Mouse (Mus musculus) CH12.LX (cell line): ENCODE results near the gene Asic4. TPM values are rescaled to one million over a fixed set of nuclear protein-coding genes. Genes with fewer than 3 reads are reported as not detected.

ENCODE experiments used
- DNase-seq: peaks from one replicate; pipeline ENCODE4 v3.0.0-alpha.2; 2013; ENCODE audit errors: extremely low read depth
- H3K27ac ChIP-seq: 2 replicates; pipeline ENCODE4 v1.5.1; 2012; ENCODE audit warnings: low read depth, mild to moderate bottlenecking, control low read depth, moderate library complexity; ENCODE audit not compliant: insufficient read depth
- H3K27me3 ChIP-seq: replicated peaks from 2 replicates; pipeline ENCODE3; 2012; ENCODE audit warnings: inconsistent platforms
- H3K36me3 ChIP-seq, 2 experiments: replicated peaks in 1 of 2; 2 replicates each; pipeline versions ENCODE3 to v1.6.1; 2012; ENCODE audit warnings: inconsistent platforms in 1 of 2, low read length in 1 of 2, mild to moderate bottlenecking in 1 of 2, mixed read lengths in 1 of 2, moderate library complexity in 1 of 2; ENCODE audit not compliant: control insufficient read depth in 1 of 2, insufficient read depth in 1 of 2
- H3K4me1 ChIP-seq, 2 experiments: 2 replicates each; pipeline ENCODE4 v1.6.1; 2012; ENCODE audit warnings: inconsistent platforms in 1 of 2, moderate library complexity in 1 of 2; ENCODE audit not compliant: insufficient read depth in 2 of 2, control insufficient read depth in 1 of 2
- H3K4me2 ChIP-seq: 2 replicates; pipeline ENCODE4 v1.6.1; 2012; ENCODE audit warnings: low read depth, mild to moderate bottlenecking, control low read depth; ENCODE audit not compliant: poor library complexity, insufficient read depth, severe bottlenecking
- H3K4me3 ChIP-seq, 3 experiments: fragments of 150-350 bp in 1 of 3; sonication (generic) in 1 of 3; replicated peaks in 1 of 3; 2 replicates each; pipeline versions ENCODE3 to v1.5.1; 2011 to 2012; ENCODE audit warnings: low read depth in 2 of 3, low read length in 2 of 3, mild to moderate bottlenecking in 2 of 3, moderate library complexity in 2 of 3, control low read depth in 1 of 3, improper control_type of control experiment in 1 of 3, inconsistent platforms in 1 of 3, mixed read lengths in 1 of 3; ENCODE audit not compliant: poor library complexity in 1 of 3
- H3K79me2 ChIP-seq: replicated peaks from 2 replicates; pipeline ENCODE4 v1.6.1; 2012; ENCODE audit warnings: mild to moderate bottlenecking, moderate library complexity; ENCODE audit not compliant: control insufficient read depth, poor library complexity, insufficient read depth, severe bottlenecking; ENCODE audit errors: extremely low read depth
- H3K9ac ChIP-seq: 2 replicates; pipeline ENCODE4 v1.6.1; 2012; ENCODE audit warnings: low read depth, mild to moderate bottlenecking, control low read depth, moderate library complexity; ENCODE audit not compliant: insufficient read depth
- H3K9me3 ChIP-seq: replicated peaks from 2 replicates; pipeline ENCODE3; 2012; ENCODE audit warnings: low read length, inconsistent platforms, mixed read lengths
- BHLHE40 ChIP-seq: IDR thresholded peaks from 2 replicates; pipeline ENCODE4 v1.6.1; 2011; ENCODE audit warnings: mild to moderate bottlenecking, low read depth, low read length, improper control_type of control experiment
- CTCF ChIP-seq, 2 experiments: IDR thresholded peaks in 1 of 2; conservative IDR thresholded peaks in 1 of 2; 2 replicates each; pipeline ENCODE4 v1.5.1; 2011 to 2012; ENCODE audit warnings: low read depth in 2 of 2, low read length in 2 of 2, improper control_type of control experiment in 1 of 2, inconsistent platforms in 1 of 2, mild to moderate bottlenecking in 1 of 2, moderate library complexity in 1 of 2
- ELF1 ChIP-seq: IDR thresholded peaks from 2 replicates; pipeline ENCODE4 v1.6.1; 2014; ENCODE audit warnings: low read depth, mild to moderate bottlenecking, inconsistent platforms, low read length, improper control_type of control experiment
- EP300 ChIP-seq: IDR thresholded peaks from 2 replicates; pipeline ENCODE4 v1.6.1; 2011; ENCODE audit warnings: low read length, improper control_type of control experiment
- GABPA ChIP-seq: IDR thresholded peaks from 2 replicates; pipeline ENCODE4 v1.6.1; 2012; ENCODE audit warnings: low read depth, low read length, improper control_type of control experiment, inconsistent platforms; ENCODE audit not compliant: insufficient replicate concordance
- HCFC1 ChIP-seq: IDR thresholded peaks from 2 replicates; pipeline ENCODE4 v1.6.1; 2012; ENCODE audit warnings: low read depth, mild to moderate bottlenecking, inconsistent platforms, low read length, improper control_type of control experiment
- JUN ChIP-seq: IDR thresholded peaks from 2 replicates; pipeline ENCODE4 v1.6.1; 2011; ENCODE audit warnings: low read depth, mild to moderate bottlenecking, low read length, improper control_type of control experiment, moderate library complexity; ENCODE audit not compliant: insufficient read depth
- MAX ChIP-seq: IDR thresholded peaks from 2 replicates; pipeline ENCODE4 v1.6.1; 2011; ENCODE audit warnings: low read length, improper control_type of control experiment
- MAZ ChIP-seq: IDR thresholded peaks from 2 replicates; pipeline ENCODE4 v1.6.1; 2012; ENCODE audit warnings: low read depth, mild to moderate bottlenecking, inconsistent platforms, low read length, improper control_type of control experiment, moderate library complexity
- MEF2A ChIP-seq: IDR thresholded peaks from 2 replicates; pipeline ENCODE4 v1.6.1; 2014; ENCODE audit warnings: low read depth, mild to moderate bottlenecking, inconsistent platforms, low read length, improper control_type of control experiment, borderline replicate concordance
- MXI1 ChIP-seq: IDR thresholded peaks from 2 replicates; pipeline ENCODE4 v1.6.1; 2011; ENCODE audit warnings: mild to moderate bottlenecking, low read depth, low read length, improper control_type of control experiment
- NELFE ChIP-seq: IDR thresholded peaks from 2 replicates; pipeline ENCODE4 v1.6.1; 2011; ENCODE audit warnings: low read depth, low read length, improper control_type of control experiment
- NRF1 ChIP-seq: IDR thresholded peaks from 2 replicates; pipeline ENCODE4 v1.6.1; 2014; ENCODE audit warnings: low read depth, mild to moderate bottlenecking, inconsistent platforms, low read length, improper control_type of control experiment, moderate library complexity
- POLR2A ChIP-seq: IDR thresholded peaks from 2 replicates; pipeline ENCODE4 v1.6.1; 2011; ENCODE audit warnings: low read depth, mild to moderate bottlenecking, improper control_type of control experiment, low read length
- POLR2AphosphoS2 ChIP-seq: IDR thresholded peaks from 2 replicates; pipeline ENCODE4 v1.6.1; 2011; ENCODE audit warnings: low read depth, low read length, improper control_type of control experiment
- RAD21 ChIP-seq: IDR thresholded peaks from 2 replicates; pipeline ENCODE4 v1.6.1; 2011; ENCODE audit warnings: low read depth, mild to moderate bottlenecking, low read length, improper control_type of control experiment, moderate library complexity
- RCOR1 ChIP-seq: conservative IDR thresholded peaks from 2 replicates; pipeline ENCODE4 v1.6.1; 2012; ENCODE audit warnings: low read depth, mild to moderate bottlenecking, inconsistent platforms, low read length, improper control_type of control experiment
- SIN3A ChIP-seq: IDR thresholded peaks from 2 replicates; pipeline ENCODE4 v1.6.1; 2012; ENCODE audit warnings: low read length, improper control_type of control experiment, inconsistent platforms
- SMC3 ChIP-seq: IDR thresholded peaks from 2 replicates; pipeline ENCODE4 v1.6.1; 2011; ENCODE audit warnings: low read depth, low read length, improper control_type of control experiment
- TBP ChIP-seq: conservative IDR thresholded peaks from 2 replicates; pipeline ENCODE4 v1.6.1; 2011; ENCODE audit warnings: low read depth, low read length, improper control_type of control experiment
- UBTF ChIP-seq: IDR thresholded peaks from 2 replicates; pipeline ENCODE4 v1.6.1; 2012; ENCODE audit warnings: low read depth, mild to moderate bottlenecking, inconsistent platforms, low read length, improper control_type of control experiment, moderate library complexity
- USF1 ChIP-seq: IDR thresholded peaks from 2 replicates; pipeline ENCODE4 v1.6.1; 2014; ENCODE audit warnings: low read depth, mild to moderate bottlenecking, inconsistent platforms, low read length, improper control_type of control experiment
- USF2 ChIP-seq: conservative IDR thresholded peaks from 2 replicates; pipeline ENCODE4 v1.6.1; 2011; ENCODE audit warnings: low read depth, low read length, improper control_type of control experiment
- dilution Hi-C: fragments of 300-500 bp; cut with MboI; formaldehyde crosslinking; loops from 2 replicates; pipeline ENCODE4 v1.14.3; 2020; ENCODE audit warnings: low sequenced_read_pairs; ENCODE audit not compliant: extremely low pct_unique_long_range_greater_than_20kb, extremely low pct_ligation_motif_present
- in situ Hi-C: fragments of 300-500 bp; cut with MboI; formaldehyde crosslinking; loops from 3 replicates; pipeline ENCODE4 v1.14.3; 2019; ENCODE audit warnings: low sequenced_read_pairs, low pct_ligation_motif_present, low pct_unique_long_range_greater_than_20kb, mixed read lengths
- polyA plus RNA-seq: library from polyadenylated mRNA; unstranded; fragments of >175 nt; gene quantifications from 2 replicates; pipeline ENCODE4 v1.2.1, GENCODE M21; 2012; ENCODE audit warnings: low read depth; ENCODE audit not compliant: insufficient read length
- total RNA-seq, 2 experiments: library from RNA; depleted of rRNA; stranded (reverse); fragments of 300-350 nt in 1 of 2; fragments of >200 nt in 1 of 2; gene quantifications; 2 replicates each; pipeline ENCODE4 v1.2.3; 2012 to 2014

The Asic4 gene
- total and polyA plus RNA-seq, 3 experiments = not detected

DNA sequence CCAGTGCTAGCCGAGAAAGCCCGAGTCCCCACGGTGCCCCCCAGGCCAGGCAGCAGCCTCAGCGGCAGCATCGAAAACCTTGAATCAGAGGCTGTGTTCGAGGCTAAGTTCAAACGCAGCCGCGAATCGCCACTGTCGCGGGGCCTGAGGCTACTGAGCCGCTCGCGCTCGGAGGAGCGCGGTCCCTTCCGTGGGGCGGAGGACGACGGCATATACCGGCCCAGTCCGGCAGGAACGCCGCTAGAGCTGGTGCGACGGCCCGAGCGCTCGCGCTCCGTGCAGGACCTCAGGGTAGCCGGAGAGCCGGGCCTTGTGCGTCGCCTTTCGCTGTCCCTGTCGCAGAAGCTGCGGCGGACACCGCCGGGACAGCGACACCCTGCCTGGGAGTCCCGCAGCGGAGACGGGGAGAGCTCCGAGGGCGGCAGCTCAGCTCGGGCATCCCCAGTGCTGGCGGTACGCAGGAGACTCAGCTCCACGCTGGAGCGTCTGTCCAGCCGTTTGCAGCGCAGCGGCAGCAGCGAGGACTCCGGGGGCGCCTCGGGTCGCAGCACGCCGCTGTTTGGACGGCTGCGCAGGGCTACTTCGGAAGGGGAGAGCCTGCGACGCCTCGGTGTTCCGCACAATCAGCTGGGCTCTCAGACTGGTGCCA is 27.3 kb upstream of the Asic4 start:
- in situ Hi-C loops = no loop called here
- Histone ChIP-seq H3K4me2 (no peak overlapping the region), H3K36me3 (peaks cover 10 to 87% of the 10 kb centered on the region in 2 experiments), H3K9me3 (no peaks in the 10 kb centered on the region), H3K79me2 (no peaks in the 10 kb centered on the region), H3K27me3 (no peaks in the 10 kb centered on the region), H3K27ac (no peak overlapping the region), H3K4me3 (no peak overlapping the region), H3K9ac (no peak overlapping the region), H3K4me1 (no peaks in the 10 kb centered on the region)
- TF ChIP-seq MAX (no peak), NRF1 (no peak), POLR2A (no peak), MXI1 (no peak), EP300 (no peak), ELF1 (no peak)
- dilution Hi-C loops = no loop called here
- no peak for DNase-seq

DNA sequence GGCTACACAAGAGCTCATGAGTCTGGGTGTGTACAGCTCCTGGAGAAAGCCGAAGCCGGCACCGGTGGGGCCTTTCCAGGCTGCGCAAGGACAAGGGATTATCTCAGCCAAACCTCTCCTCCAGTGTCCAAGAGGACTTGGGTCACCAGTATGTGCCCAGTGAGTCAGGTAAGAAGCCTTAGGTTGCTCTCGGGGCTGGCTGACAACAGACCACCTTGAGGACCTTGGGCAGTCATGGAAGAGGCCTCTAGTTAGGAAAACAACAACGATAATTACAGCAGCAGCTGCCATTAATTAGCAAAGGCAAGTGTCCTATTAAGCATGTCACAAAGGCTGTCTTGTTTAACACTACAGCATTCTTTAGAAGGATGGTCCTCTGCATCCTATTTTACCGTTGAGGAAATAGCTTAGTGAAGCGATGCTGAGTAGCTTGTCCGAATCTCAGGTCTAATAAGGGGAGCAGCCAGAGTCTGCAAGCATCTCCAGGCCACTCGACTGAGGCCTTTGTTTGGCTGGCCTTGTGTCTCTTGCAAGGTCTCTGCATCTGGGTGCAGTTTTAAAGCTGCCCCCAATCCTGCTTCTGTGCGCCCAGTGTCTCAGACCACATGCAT is 26.4 kb upstream of the Asic4 start:
- in situ Hi-C loops = no loop called here
- DNase-seq = no peak
- no peaks in the 10 kb centered on the region for H3K4me1 ChIP-seq

More for the DNA sequence above, 26.4 kb upstream of the Asic4 start:
- H3K27me3 ChIP-seq = no peaks in the 10 kb centered on the region
- H3K36me3 ChIP-seq = peaks cover 12 to 87% of the 10 kb centered on the region in 2 experiments
- TF ChIP-seq SMC3 (no peak), GABPA (no peak), RAD21 (no peak), HCFC1 (no peak), SIN3A (no peak), UBTF (no peak), JUN (no peak), POLR2AphosphoS2 (no peak), BHLHE40 (no peak), NELFE (no peak), USF2 (no peak), RCOR1 (no peak), USF1 (no peak), ELF1 (no peak), MEF2A (no peak), CTCF (conservative IDR thresholded peaks at IDR 0.05 in 1 of 2, IDR thresholded peaks at IDR 0.05 in 1 of 2; ENCODE audit: low read depth in 2 of 2, low read length in 2 of 2) (no peak), MAX (no peak), MAZ (no peak), TBP (no peak)
- dilution Hi-C loops = no loop called here
- H3K4me3 ChIP-seq = no peak overlapping the region
- H3K9ac ChIP-seq = no peak overlapping the region
- no peak overlapping the region for H3K27ac ChIP-seq
- no peaks in the 10 kb centered on the region for H3K79me2 ChIP-seq
- H3K4me2 ChIP-seq = no peak overlapping the region
- no peaks in the 10 kb centered on the region for H3K9me3 ChIP-seq
